Mouse (Mus musculus) urinary bladder, postnatal 14 days (tissue): ENCODE results near the gene Olfr802.

ENCODE experiments used
- DNase-seq: peaks from one replicate; pipeline ENCODE4 v3.0.0; 2021; ENCODE audit warnings: low spot score

Olfr802 gene

GRCm38 (mm10) chr10:129688069-129688468 lies at the start of gene Olfr802:
TSS of gene Olfr802 (minus strand) at chr10:129688169.
- no peak for DNase-seq

- no peak for DNase-seq
Observed at GRCm38 (mm10) chr10:129729275-129729674, 41.3 kb upstream of the Olfr802 start, which contains the start of gene Olfr805. TSS of gene Olfr805 (minus strand) at chr10:129729375.

- no peak for DNase-seq
Observed at GRCm38 (mm10) chr10:129702910-129703309, 14.9 kb upstream of the Olfr802 start, which contains the start of gene Olfr804. TSS of gene Olfr804 (plus strand) at chr10:129703210.

- DNase-seq, result no peak
Observed at GRCm38 (mm10) chr10:129694186-129694585, 6.2 kb upstream of the Olfr802 start, which contains the start of gene Olfr803. TSS of gene Olfr803 (minus strand) at chr10:129694286.

- DNase-seq, result no peak
Observed at GRCm38 (mm10) chr10:129673765-129674164, 14.2 kb downstream of the Olfr802 start, which contains the start of gene Olfr801. TSS of gene Olfr801 (minus strand) at chr10:129673865.

- DNase-seq, result no peak
Observed at GRCm38 (mm10) chr10:129657394-129657793, 30.6 kb downstream of the Olfr802 start, which contains the start of gene Olfr800. TSS of gene Olfr800 (plus strand) at chr10:129657694.

GRCm38 (mm10) chr10:129651763-129652162 lies 36.2 kb downstream of the Olfr802 start:
- no peak for DNase-seq

GRCm38 (mm10) chr10:129637184-129637583 lies 50.8 kb downstream of the Olfr802 start, which contains the start of gene Olfr799:
TSS of gene Olfr799 (plus strand) at chr10:129637484.
- no peak for DNase-seq

- no peak for DNase-seq
Observed at GRCm38 (mm10) chr10:129627834-129628233, 60.1 kb downstream of the Olfr802 start, which contains the start of gene Olfr798. TSS of gene Olfr798 (minus strand) at chr10:129627934.
